Mouse (Mus musculus) liver, adult 2 months (tissue): ENCODE results near the gene 4930564D02Rik. TPM values are rescaled to one million over a fixed set of nuclear protein-coding genes. Genes with fewer than 3 reads are reported as not detected.

Experiments used
- DNase-seq: peaks from one replicate; pipeline ENCODE4 v3.0.0-alpha.2; 2011; ENCODE audit warnings: low read depth, low spot score; ENCODE audit errors: extremely low read depth
- H3K27ac ChIP-seq: fragments of 200-500 bp; replicated peaks from 2 replicates; pipeline ENCODE4 v1.5.1; 2012; ENCODE audit warnings: low read depth, mild to moderate bottlenecking, control low read depth, inconsistent platforms, low read length; ENCODE audit not compliant: insufficient read depth
- H3K27me3 ChIP-seq: fragments of 200-500 bp; 2 replicates; pipeline ENCODE4 v1.6.1; 2012; ENCODE audit warnings: mild to moderate bottlenecking, moderate library complexity, low read length, inconsistent platforms; ENCODE audit not compliant: control insufficient read depth, insufficient read depth
- H3K36me3 ChIP-seq: fragments of 200-500 bp; 2 replicates; pipeline ENCODE4 v1.6.1; 2012; ENCODE audit warnings: low read length, inconsistent platforms; ENCODE audit not compliant: control insufficient read depth, insufficient read depth
- H3K4me1 ChIP-seq: fragments of 200-500 bp; 2 replicates; pipeline ENCODE4 v1.6.1; 2011; ENCODE audit warnings: low read length; ENCODE audit not compliant: control insufficient read depth, insufficient read depth
- H3K4me3 ChIP-seq: fragments of 200-500 bp; 2 replicates; pipeline ENCODE4 v1.5.1; 2011; ENCODE audit warnings: low read depth, mild to moderate bottlenecking, control low read depth, low read length, moderate library complexity; ENCODE audit not compliant: insufficient read depth
- H3K79me2 ChIP-seq: fragments of 200-500 bp; 2 replicates; pipeline ENCODE4 v1.6.1; 2012; ENCODE audit warnings: inconsistent platforms, mild to moderate bottlenecking, low read length, moderate library complexity; ENCODE audit not compliant: control insufficient read depth, insufficient read depth
- H3K9ac ChIP-seq: fragments of 200-500 bp; 2 replicates; pipeline ENCODE4 v1.6.1; 2012; ENCODE audit warnings: low read depth, mild to moderate bottlenecking, control low read depth, inconsistent platforms, low read length
- CTCF ChIP-seq: fragments of 200-500 bp; IDR thresholded peaks from 2 replicates; pipeline ENCODE4 v1.5.1; 2011; ENCODE audit warnings: low read depth, low read length, control low read depth
- POLR2A ChIP-seq: fragments of 200-500 bp; IDR thresholded peaks from 2 replicates; pipeline ENCODE4 v1.6.1; 2011; ENCODE audit warnings: low read length, control low read depth; ENCODE audit not compliant: insufficient read depth; ENCODE audit errors: extremely low read depth
- WGBS: fragments of 180-500 bp; shearing (Covaris S2); methylation state at CpG from one replicate; pipeline ENCODE4 v1.1.7; 2018; 5-methylcytosine and 5-hydroxymethylcytosine counted together
- polyA plus RNA-seq: library from polyadenylated mRNA; depleted of rRNA; stranded (reverse); fragments of >200 nt; gene quantifications from 2 replicates; pipeline ENCODE4 v1.2.3, GENCODE M21; 2012
- total RNA-seq: library from RNA; depleted of rRNA; stranded (reverse); fragments of >200 nt; gene quantifications from 2 replicates; pipeline ENCODE4 v1.2.3, GENCODE M21; 2014

The 4930564D02Rik gene
- total and polyA plus RNA-seq, 2 experiments, result not detected

DNA sequence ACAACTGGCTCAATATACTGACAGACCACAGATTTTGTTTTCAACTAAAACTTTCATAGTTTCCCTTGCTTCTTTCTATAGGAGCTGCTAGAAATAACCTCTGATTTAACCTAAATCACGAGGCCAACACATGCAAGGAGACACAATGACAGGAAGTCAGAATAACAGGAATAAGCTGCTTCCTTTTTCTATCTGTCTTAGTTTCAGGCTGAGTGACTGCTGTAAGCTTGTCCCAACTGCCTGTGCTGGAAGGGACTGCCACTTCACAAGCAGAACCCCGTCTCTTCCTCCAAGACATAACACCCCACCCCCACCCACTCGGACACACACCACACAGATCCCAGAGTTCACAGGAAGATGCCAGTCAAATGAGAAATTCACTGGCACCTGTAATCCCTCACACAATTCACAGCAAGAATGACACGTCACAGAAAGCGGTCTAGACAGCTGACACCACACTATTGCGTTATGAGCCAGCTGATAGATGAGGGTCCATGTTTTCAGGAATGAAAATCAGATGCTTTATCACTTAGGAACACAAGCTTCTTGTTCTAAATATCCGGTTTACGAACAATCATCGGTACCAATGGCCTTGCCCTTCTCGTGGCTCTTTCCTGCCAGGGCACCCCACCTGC is 43.2 kb upstream of the 4930564D02Rik start:
- H3K9ac ChIP-seq, result no peak overlapping the region
- peak; percentile 41 for DNase-seq
- no peaks in the 10 kb centered on the region for H3K36me3 ChIP-seq
- no peaks in the 10 kb centered on the region for H3K27me3 ChIP-seq
- 79% methylated on average over 10 of the region's 10 CpGs for WGBS
- no peak overlapping the region for H3K4me3 ChIP-seq
- H3K79me2 ChIP-seq, result no peaks in the 10 kb centered on the region; the same call in 1 of the 2 replicates
- H3K27ac ChIP-seq, result peak overlapping the region; percentile 37
- peaks cover 3% of the 10 kb centered on the region; the same call in 1 of the 2 replicates for H3K4me1 ChIP-seq
- TF ChIP-seq CTCF (no peak), POLR2A (no peak)

GRCm38 (mm10) chr3:105036281-105036847 is 30.3 kb upstream of the 4930564D02Rik start:
- DNase-seq, result peak; percentile 20
- H3K4me1 ChIP-seq, result peaks cover 4% of the 10 kb centered on the region; the same call in 1 of the 2 replicates
- no peaks in the 10 kb centered on the region for H3K27me3 ChIP-seq
- WGBS, result 81% methylated on average over 10 of the region's 10 CpGs
- 0 out of 2 replicates have a peak overlapping the region, but pooled peaks have one; percentile 17 for H3K9ac ChIP-seq
- no peak overlapping the region for H3K4me3 ChIP-seq
- peaks cover 3% of the 10 kb centered on the region; the same call in 1 of the 2 replicates for H3K79me2 ChIP-seq
- TF ChIP-seq CTCF, result no peak
- no peak for TF ChIP-seq POLR2A
- peaks cover 7% of the 10 kb centered on the region; the same call in 1 of the 2 replicates for H3K36me3 ChIP-seq
- H3K27ac ChIP-seq, result peak overlapping the region; percentile 87

GRCm38 (mm10) chr3:105037240-105037770 is 29.3 kb upstream of the 4930564D02Rik start:
- Histone ChIP-seq H3K9ac (no peak overlapping the region), H3K4me1 (peaks cover 4% of the 10 kb centered on the region; the same call in 1 of the 2 replicates), H3K4me3 (no peak overlapping the region), H3K36me3 (peaks cover 7% of the 10 kb centered on the region; the same call in 1 of the 2 replicates), H3K27ac (0 out of 2 replicates have a peak overlapping the region, but pooled peaks have one; percentile 87), H3K79me2 (peaks cover 3% of the 10 kb centered on the region; the same call in 1 of the 2 replicates), H3K27me3 (no peaks in the 10 kb centered on the region)
- WGBS, result 82% methylated on average over 6 of the region's 6 CpGs
- DNase-seq, result no peak
- TF ChIP-seq CTCF, result no peak
- no peak for TF ChIP-seq POLR2A

- no peak overlapping the region for H3K4me3 ChIP-seq
- TF ChIP-seq POLR2A (no peak), CTCF (no peak)
- H3K36me3 ChIP-seq, result peaks cover 7% of the 10 kb centered on the region; the same call in 1 of the 2 replicates
- H3K27ac ChIP-seq, result no peak overlapping the region
- peaks cover 3% of the 10 kb centered on the region; the same call in 1 of the 2 replicates for H3K79me2 ChIP-seq
- peaks cover 4% of the 10 kb centered on the region; the same call in 1 of the 2 replicates for H3K4me1 ChIP-seq
- no peak for DNase-seq
- H3K27me3 ChIP-seq, result no peaks in the 10 kb centered on the region
- WGBS, result 83% methylated on average over 8 of the region's 8 CpGs
- H3K9ac ChIP-seq, result no peak overlapping the region
Measured at GRCm38 (mm10) chr3:105040002-105040401, 26.6 kb upstream of the 4930564D02Rik start.

GRCm38 (mm10) chr3:105040983-105041625 is 25.5 kb upstream of the 4930564D02Rik start:
- H3K9ac ChIP-seq, result no peak overlapping the region
- no peaks in the 10 kb centered on the region for H3K27me3 ChIP-seq
- H3K79me2 ChIP-seq, result peaks cover 3% of the 10 kb centered on the region; the same call in 1 of the 2 replicates
- TF ChIP-seq CTCF, result no peak
- TF ChIP-seq POLR2A, result no peak
- H3K4me3 ChIP-seq, result no peak overlapping the region
- H3K4me1 ChIP-seq, result peaks cover 2% of the 10 kb centered on the region; the same call in 1 of the 2 replicates
- no peak overlapping the region for H3K27ac ChIP-seq
- 90% methylated on average over 9 of the region's 9 CpGs for WGBS
- peaks cover 5% of the 10 kb centered on the region; the same call in 1 of the 2 replicates for H3K36me3 ChIP-seq
- no peak for DNase-seq
